Mouse (Mus musculus) mature B cell (primary cell): ENCODE measurements around the gene Capzb.

Experiments
- in situ Hi-C: fragments of 300-500 bp; cut with MboI; formaldehyde crosslinking; loops from 2 replicates; pipeline ENCODE4 v1.14.3; 2019

Capzb gene

DNA sequence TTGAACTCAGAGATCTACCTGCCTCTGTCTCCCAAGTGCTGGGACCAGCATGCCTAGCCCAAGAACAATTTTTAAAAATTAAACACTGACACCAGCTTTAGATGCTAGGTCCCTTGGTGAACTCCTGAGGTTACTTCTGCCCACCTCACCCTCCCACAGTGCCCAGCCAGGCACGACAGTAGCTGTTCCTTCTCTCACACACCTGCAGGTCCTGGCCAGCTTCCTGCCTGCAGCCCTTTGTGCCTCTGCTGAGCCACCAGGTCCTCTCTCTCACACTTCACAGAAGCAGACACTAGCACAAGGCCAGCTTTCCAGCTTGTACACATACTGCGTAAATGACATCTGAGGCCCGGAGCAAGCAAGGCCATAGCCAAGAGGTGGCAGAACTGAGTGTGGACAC lies 112.8 kb downstream of the Capzb start:
- in situ Hi-C loops = no loop called here

DNA sequence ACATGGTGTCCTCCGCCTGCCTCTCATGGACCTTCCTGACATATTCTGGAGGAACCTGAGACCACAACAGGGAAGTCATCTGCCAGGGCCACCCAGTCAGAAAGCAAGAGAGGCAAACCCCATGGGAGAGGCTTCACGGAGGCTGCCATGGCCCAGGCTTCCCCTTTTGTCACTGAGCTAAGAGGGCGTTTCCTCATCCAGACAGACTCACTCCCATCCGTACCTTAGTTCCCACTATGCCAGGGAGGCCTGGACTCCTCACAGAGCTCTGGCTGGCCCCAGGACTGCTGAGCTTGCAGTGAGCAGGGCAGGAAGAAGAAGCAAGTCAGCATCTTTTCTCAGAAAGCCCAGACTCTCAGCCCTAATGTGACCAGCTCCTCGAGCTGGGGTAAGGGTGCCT lies 115.2 kb downstream of the Capzb start:
- in situ Hi-C loops = no loop called here

DNA sequence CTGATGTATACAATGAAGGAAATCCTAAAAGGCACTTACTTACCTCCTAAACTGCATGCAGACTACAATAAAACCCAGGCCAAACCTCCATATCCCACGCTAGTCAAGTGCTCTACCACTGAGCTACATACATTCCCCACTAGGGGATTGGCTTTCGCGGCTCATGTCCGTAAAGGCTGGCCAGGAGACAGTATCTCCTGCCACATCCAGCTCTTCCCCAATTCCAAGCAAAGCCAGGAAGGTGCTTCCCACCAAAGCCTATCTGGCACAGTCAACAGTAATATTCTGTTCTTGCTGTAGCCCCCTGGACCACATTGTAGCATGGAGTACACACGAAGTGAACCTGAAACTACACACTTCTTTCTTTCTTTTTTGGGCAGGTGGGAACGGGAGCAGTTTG lies 117.0 kb downstream of the Capzb start:
- in situ Hi-C loops = no loop called here

DNA sequence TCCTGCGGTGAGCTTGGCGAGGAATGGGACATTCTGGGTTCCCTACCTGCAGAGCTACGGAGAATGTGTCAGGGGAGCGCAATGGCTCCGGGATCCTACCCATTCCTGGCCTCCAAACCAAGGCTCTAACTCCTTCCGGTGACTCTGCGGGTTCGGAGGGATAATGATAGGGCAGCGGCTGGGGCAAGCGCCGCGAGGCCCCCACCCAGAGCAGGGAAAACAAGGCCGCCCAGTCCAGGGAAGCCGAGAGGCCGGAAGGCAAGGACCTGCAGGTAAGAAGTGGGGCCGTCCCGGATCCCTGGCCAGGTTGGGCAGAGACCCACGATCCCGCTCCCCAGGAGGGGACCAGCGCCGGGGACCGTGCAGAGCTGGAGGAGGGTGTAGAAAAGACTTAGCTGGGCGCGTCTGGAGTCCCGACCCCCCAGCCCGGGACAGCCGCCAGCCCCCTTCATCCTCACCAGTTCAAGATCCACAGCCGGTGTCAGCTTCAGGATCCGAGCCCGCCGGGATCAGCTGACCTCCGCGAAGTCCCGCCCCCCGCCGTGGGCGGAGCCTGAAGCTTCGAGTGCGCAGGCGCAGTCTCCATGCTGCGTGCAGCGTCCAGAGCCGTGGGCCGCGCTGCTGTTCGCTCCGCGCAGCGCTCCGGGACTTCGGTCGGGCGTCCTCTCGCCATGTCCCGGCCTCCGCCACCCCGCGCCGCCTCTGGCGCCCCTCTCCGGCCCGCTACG lies 117.6 kb downstream of the Capzb start, which contains the start of the genes Pqlc2 and Akr7a5:
TSS of gene Pqlc2 (minus strand) at position 538 of the 728 bp plus-strand sequence.
TSS of gene Akr7a5 (plus strand) at position 574 of the 728 bp plus-strand sequence.
- in situ Hi-C loops = no loop called here

DNA sequence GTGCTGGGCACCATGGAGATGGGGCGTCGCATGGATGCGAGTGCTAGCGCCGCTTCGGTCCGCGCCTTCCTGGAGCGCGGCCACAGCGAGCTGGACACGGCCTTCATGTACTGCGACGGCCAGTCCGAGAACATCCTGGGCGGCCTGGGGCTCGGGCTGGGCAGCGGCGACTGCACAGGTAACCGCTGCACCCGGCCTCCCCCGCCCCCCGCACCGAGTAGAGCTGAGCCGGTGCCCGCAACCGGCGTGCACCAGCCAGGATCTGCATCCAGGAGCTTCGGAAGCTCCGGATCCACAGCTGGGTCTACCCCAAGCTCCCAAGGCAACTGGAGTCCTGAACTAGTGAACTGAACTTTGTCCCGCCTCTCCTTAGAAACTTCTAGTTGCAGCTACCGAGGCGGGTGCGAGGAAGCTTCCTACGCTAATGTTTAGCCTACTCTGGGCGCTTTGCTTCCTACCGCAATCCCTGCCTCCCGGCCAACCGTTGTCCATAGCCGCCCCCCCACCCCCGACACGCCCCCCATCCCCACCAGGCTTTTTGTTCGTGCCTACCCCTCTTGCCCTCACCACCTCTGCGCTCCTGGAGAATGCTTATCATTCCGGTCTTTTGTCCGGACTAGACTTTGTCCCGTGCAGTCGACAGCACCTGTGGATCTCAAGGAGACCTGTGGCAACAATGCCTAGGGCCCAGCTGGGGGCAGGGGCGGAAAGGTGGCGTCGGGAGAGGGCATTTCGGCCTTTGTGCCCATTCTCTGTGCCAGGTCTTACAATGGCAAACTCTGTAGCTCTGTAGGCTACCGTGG lies 118.4 kb downstream of the Capzb start:
- in situ Hi-C loops = no loop called here

DNA sequence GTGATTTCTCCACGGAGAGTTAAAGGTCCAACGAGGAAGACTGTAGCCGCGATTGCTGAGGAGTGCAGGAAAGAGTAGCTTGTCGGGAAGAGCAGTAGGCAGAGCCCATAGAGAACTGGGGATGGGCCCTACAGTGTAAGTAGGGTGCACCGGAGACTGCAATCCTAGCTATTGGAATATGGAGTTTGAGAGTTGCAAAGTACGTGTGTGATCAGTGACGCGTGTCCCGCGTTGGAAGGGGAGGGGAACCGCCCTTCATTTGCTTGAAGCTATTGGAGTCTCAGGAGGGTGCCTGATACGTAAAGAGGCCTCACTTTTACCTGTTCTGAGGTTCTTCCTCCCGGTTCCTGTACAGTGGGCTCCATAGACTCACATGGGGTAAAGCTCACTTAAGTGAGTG lies 119.0 kb downstream of the Capzb start:
- in situ Hi-C loops = no loop called here

DNA sequence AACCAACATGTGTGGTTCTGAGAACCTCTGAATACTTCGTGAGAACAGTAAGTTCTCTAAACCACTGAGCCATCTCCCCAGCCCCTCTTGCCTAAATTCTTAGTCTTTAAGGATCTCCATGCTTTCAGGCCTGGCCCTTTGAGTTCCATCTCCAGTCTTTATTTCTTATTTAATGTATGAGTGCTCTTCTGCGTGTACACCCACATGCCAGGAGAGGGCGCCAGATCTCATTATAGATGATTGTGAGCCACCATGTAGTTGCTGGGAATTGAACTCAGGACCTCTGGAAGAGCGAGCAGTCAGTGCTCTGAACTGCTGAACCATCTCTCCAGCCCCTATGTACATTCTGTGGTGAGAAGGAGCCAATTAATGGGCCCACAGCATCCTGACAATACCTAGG lies 119.9 kb downstream of the Capzb start:
- in situ Hi-C loops = no loop called here

DNA sequence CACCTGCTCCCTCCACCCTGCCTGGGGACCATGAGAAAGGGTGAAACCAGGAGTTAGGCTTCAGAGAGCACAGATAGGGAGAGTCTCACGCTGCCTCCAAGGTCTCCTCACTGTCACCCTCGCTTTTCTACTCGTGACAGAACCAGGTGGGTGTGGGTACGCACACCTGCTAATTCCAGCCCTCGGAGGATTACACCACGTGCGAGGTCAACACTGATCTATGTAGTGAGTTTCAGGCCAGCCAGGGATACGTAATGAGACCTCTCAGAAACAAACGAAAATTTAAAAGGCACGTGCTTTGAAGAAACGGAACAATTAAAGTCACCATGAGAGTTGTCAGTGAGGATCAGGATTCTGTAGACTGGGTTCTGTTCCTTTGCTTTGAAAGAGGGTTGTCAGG lies 125.8 kb downstream of the Capzb start:
- in situ Hi-C loops = no loop called here

DNA sequence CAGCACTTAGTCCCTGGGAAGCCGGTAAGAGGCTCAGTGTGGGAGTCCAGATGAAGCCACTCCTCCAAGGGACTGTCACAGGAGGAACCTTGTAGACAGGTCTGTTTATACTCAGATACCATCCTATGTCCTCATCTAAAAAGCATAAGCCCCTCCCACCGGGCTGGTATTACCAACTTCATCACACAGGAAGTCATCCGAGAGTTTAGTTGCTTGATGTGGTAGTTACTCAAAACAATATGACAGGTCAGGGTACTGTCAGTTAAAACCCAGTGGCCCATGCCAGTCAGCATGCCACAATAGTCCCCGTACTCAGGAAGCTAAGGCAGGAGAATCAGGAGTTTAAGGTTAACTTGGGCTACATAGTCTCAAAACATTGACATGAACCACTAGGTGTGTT lies 127.0 kb downstream of the Capzb start:
- in situ Hi-C loops = no loop called here

DNA sequence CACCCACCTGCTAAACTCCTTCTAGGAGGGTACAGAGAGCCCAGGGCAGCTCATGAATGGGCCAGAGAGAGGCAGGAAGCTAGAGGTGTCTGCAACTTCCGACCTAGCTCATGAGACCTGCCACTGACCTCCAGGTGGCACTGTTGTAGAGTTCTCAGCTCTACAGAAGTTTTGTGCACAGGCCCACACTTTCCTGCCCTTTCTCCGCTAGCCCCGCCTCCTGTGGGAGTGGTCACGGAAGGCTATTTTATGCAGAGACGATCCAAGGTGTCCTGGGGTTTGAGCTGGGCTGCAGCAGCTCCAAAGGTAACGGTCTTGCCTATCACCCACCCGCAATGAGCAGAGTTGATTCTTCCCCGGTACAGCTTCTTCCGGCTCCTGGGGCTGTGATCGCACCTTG lies 137.9 kb downstream of the Capzb start:
- in situ Hi-C loops = no loop called here

DNA sequence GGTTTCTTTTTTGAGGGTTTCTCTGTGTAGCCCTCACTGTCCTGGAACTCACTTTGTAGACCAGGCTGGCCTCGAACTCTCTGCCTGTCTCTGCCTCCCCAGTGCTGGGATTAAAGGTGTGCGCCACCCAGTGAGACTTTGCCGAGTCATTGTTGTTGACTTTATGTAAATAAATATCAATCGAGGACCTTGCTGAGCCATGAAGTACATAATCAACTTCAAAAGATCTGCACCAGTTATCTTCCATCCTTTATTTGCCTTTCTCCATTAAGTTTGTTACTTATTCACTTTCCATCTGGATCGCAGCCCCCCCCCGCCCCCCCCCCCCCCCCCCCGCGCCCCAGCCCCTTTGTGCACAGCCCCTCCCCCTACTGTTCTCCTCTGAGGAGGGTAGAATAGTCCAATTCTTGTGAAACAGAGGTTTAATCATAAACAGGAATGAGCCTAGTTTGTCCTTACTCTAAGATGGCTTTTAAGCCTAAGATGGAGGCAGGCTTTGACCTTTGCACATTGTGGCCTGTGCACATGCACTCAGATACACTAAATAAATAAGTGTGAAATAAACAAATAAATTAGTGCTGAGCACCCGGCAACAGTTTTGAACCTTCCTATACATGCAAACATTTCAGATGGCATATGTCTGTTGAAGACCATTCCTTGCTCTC lies 142.1 kb downstream of the Capzb start:
- in situ Hi-C loops = no loop called here

DNA sequence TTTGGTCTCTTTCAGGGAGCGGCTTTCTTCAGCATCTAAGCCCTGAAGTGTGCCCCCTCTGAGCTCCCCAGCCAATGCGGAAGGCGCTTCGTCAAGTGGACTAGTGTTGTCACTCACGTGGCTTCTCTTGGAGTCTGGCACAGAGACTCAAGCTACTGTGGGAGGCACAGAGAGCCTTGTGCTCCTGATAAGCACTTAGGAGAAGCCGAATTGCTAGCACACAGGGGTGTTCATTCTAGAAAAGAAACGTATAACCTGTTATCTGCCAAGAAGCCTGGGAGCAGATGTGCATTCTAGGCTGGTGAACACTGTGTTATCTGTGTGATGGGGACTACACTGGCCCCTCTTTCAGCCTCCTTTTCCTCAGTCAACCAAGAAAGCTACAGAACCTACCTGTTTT lies 142.8 kb downstream of the Capzb start:
- in situ Hi-C loops = no loop called here

DNA sequence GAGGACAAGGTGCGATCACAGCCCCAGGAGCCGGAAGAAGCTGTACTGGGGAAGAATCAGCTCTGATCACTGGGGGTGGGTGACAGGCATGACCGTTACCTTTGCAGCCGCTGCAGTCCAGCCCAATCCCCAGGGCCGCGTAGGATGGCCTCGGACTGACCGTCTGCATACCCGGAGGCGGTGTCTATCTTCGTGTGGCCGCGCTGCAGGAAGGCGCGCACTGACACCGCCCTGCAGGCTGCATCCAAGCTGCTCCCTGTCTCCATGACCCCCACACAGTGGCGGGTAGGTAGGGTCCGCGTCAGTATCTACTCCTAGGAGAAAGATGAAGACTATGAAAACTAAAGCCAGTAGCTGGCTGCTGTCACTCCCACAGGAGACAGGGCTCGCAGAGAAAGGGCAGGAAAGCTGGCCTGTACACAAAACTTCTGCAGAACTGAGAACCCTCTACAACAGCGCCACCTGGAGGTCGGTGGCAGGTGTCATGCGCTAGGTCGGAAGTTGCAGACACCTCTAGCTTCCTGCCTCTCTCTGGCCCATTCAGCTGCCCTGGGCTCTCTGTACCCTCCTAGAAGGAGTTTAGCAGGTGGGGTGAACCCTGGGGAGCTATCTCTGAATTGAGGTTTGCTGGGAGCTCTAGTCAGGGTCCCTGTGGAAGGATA lies 144.3 kb downstream of the Capzb start:
- in situ Hi-C loops = no loop called here

DNA sequence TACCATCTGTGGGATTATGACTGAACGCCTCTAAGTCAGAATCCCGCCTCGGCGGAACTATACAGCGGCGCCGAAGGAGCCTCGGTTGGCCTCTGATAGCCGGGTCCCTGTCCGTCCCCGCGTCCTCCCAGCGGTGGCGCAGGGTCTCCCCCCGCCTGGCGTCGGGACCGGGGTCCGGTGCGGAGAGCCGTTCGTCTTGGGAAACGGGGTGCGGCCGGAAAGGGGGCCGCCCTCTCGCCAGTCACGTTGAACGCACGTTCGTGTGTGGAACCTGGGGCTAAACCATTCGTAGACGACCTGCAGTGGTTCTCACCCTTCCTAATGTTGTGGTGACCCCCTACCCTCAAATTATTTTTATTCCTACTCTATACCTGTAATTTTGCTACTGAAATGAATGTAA lies 145.4 kb downstream of the Capzb start:
- in situ Hi-C loops = no loop called here

DNA sequence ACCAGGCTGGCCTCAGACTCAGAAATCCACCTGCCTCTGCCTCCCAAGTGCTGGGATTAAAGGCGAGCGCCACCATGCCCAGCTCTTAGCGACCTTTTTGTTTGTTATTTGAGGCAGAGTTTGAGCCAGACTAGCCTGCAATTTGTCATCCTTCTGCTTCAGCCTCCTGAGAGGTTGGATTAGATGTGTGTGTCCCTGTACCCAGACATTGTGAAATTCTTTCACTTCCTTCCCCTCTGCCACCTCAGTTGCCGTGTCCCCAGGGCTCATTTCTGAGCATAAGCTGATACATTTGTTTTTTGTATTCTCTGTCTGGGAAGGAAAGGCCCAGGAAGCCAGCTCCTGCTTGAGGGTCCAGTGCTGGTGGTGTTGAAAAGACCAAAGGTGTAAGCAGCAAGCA lies 148.1 kb downstream of the Capzb start:
- in situ Hi-C loops = no loop called here
